Mouse (Mus musculus) C2C12 (cell line): ENCODE results near the gene Map9.

ENCODE experiments used
- CEBPB ChIP-seq: IDR thresholded peaks from one replicate; pipeline ENCODE4 v1.6.1; 2011; ENCODE audit warnings: low read depth, mild to moderate bottlenecking, control low read depth, moderate library complexity
- CTCF ChIP-seq: IDR thresholded peaks from one replicate; pipeline ENCODE4 v1.5.1; 2011; ENCODE audit not compliant: control insufficient read depth, insufficient read depth, insufficient read length

- peak; percentile 62 for TF ChIP-seq CTCF
- TF ChIP-seq CEBPB, result no peak
Observed at GRCm38 (mm10) chr3:82333128-82333969, 24.5 kb upstream of the Map9 start.
